Mouse (Mus musculus) limb, embryonic 13.5 days (tissue): ENCODE measurements around the gene Csf1. TPM values are rescaled to one million over a fixed set of nuclear protein-coding genes. Genes with fewer than 3 reads are reported as not detected.

ENCODE experiments used
- ATAC-seq: fragments of 200-750 bp; cut with Nextera tagmentation; 2 replicates; pipeline ENCODE4 v1.8.0; 2017; ENCODE audit warnings: low read depth, moderate number of reproducible peaks, moderate TSS enrichment; ENCODE audit not compliant: low FRiP score
- H3K27ac ChIP-seq: fragments of 300-500 bp; sonication (generic); 2 replicates; pipeline ENCODE4 v1.5.1; 2015; ENCODE audit warnings: inconsistent platforms, mild to moderate bottlenecking, moderate library complexity
- H3K27me3 ChIP-seq: fragments of 300-500 bp; sonication (generic); 2 replicates; pipeline ENCODE4 v1.6.1; 2015; ENCODE audit warnings: mild to moderate bottlenecking, inconsistent platforms
- H3K36me3 ChIP-seq: fragments of 300-500 bp; sonication (generic); 2 replicates; pipeline ENCODE4 v1.6.1; 2015; ENCODE audit warnings: inconsistent platforms, mild to moderate bottlenecking, moderate library complexity
- H3K4me1 ChIP-seq: fragments of 300-500 bp; sonication (generic); 2 replicates; pipeline ENCODE4 v1.6.1; 2015; ENCODE audit warnings: inconsistent platforms
- H3K4me2 ChIP-seq: fragments of 300-500 bp; sonication (generic); replicated peaks from 2 replicates; pipeline ENCODE4 v1.6.1; 2015; ENCODE audit warnings: inconsistent platforms, mild to moderate bottlenecking, moderate library complexity
- H3K4me3 ChIP-seq: fragments of 300-500 bp; sonication (generic); 2 replicates; pipeline ENCODE4 v1.5.1; 2015; ENCODE audit warnings: moderate library complexity, mild to moderate bottlenecking, inconsistent platforms
- H3K9ac ChIP-seq: fragments of 300-500 bp; sonication (generic); 2 replicates; pipeline ENCODE4 v1.6.1; 2015; ENCODE audit warnings: mild to moderate bottlenecking, inconsistent platforms
- H3K9me3 ChIP-seq: fragments of 300-500 bp; sonication (generic); 2 replicates; pipeline ENCODE4 v1.6.1; 2016; ENCODE audit warnings: inconsistent platforms
- WGBS: fragments of 180-500 bp; shearing (Covaris S2); methylation state at CpG from one replicate; pipeline ENCODE4 v1.1.7; 2015; 5-methylcytosine and 5-hydroxymethylcytosine counted together
- polyA plus RNA-seq: library from polyadenylated mRNA; unstranded; fragments of >200 nt; fragmentation: Nextera tagmentation; extraction: Ambion mirVana; gene quantifications from 2 replicates; pipeline ENCODE4 v1.2.1, GENCODE M21; 2015

Csf1 gene
- polyA plus RNA-seq, 1 experiment from 2014 or later: 10.2 TPM

DNA sequence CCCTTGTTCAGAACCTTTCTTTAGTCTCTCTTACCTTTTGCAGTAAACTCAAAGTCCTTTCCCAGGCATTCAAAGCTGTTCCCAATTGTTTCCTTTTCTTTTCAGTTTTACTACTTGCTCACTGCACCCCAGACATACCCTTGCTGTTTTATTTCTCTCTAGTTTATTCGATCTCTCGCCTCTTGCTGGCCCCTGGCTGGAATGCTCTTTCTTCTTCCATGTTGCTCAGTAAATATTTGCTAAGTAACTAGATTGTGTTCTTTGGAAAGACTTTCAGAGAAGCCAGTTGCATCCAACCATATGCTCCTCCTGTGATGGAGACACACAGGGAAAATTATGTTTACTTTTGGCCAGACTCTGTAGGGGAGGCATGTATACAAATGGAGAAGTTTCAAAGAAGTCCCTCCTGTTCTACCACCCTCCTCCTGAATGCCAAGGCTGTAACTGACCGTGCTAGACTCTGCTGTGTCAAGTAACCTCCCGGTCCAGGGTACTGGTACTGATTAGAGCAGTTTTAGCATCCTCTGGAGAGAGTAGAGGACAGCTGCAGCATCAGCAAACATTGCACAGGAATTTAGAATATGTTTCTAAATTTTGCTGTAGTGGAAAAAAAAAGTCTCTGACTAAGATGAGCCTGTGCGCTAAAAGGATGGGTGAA, 45.9 kb downstream of the Csf1 start:
- ATAC-seq: peak; percentile 54; the same call in 1 of the 2 replicates
- H3K9ac ChIP-seq: no peak overlapping the region
- no peaks in the 10 kb centered on the region for H3K9me3 ChIP-seq
- H3K27me3 ChIP-seq: no peaks in the 10 kb centered on the region
- no peaks in the 10 kb centered on the region for H3K36me3 ChIP-seq
- H3K4me3 ChIP-seq: no peak overlapping the region
- WGBS: 36% methylated on average over 5 of the region's 5 CpGs
- no peak overlapping the region for H3K27ac ChIP-seq
- no peak overlapping the region for H3K4me2 ChIP-seq
- H3K4me1 ChIP-seq: peaks cover 12% of the 10 kb centered on the region

DNA sequence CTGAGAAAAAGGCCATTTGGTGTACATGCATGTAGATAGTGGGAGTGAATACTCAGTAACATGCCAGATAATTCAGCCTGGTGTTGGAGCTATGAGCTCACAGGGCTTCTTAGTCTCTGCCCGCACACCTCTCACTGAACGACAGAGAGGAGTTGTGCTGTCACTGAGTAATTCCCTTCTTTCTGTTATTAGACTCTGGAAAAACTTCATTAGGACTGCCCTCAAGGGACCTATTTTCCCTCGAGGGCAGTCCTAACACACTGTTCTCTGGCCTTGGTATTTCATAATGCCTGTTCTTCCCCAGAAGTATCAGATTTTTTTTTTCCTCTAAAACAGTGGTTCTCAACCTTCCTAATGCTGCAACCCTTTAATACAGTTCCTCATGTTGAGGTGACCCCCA, 48.2 kb downstream of the Csf1 start:
- peaks cover 12% of the 10 kb centered on the region for H3K4me1 ChIP-seq
- ATAC-seq: no peak
- H3K27ac ChIP-seq: no peak overlapping the region
- no peak overlapping the region for H3K4me2 ChIP-seq
- no peaks in the 10 kb centered on the region for H3K36me3 ChIP-seq
- no peak overlapping the region for H3K4me3 ChIP-seq
- no peak overlapping the region for H3K9ac ChIP-seq
- H3K27me3 ChIP-seq: no peaks in the 10 kb centered on the region
- H3K9me3 ChIP-seq: no peaks in the 10 kb centered on the region
- 40% methylated on average over 3 of the region's 3 CpGs for WGBS

DNA sequence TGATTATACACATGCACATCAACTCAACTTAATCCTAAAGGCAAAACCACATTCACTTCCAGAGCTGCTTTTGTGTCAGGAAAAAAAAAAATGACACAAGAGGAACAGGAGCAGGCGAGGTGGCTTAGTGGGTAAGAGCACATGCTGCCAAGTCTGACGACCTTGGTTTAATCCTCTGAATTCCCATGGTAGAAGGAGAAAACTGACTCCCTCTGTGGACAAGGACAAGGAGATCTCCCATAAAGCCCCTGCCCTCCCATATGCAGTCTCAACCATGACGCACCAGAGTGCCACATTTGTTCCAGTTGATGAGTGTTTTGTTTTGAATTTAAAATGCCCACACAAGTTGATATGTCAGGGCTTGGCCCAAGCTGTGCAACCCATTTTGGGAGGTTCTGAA, 51.1 kb downstream of the Csf1 start:
- no peak overlapping the region for H3K4me3 ChIP-seq
- 45% methylated on average over 3 of the region's 3 CpGs for WGBS
- peaks cover 5% of the 10 kb centered on the region for H3K4me1 ChIP-seq
- no peaks in the 10 kb centered on the region for H3K9me3 ChIP-seq
- H3K4me2 ChIP-seq: no peak overlapping the region
- H3K27me3 ChIP-seq: no peaks in the 10 kb centered on the region
- no peak for ATAC-seq
- no peak overlapping the region for H3K27ac ChIP-seq
- no peaks in the 10 kb centered on the region for H3K36me3 ChIP-seq
- H3K9ac ChIP-seq: no peak overlapping the region

DNA sequence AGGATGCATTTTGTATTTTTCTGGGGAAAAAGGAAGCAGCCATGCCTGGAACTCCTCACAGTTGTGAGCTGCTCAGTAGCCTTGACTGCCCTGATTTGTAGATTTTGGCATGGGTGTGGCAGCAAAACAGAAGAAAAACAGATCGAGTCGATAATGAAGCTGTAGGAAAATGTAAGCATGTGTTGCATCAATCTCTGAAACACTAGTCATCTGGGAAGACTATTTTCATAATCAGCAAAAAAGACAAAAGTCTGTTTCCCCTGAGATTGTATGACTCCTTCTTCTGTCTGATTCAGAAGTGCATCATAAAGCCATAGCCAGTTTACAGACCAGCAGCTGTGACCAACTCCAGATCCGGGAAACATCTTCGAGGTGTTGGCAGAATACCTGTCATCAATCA, 53.0 kb downstream of the Csf1 start:
- no peak overlapping the region for H3K27ac ChIP-seq
- H3K9ac ChIP-seq: no peak overlapping the region
- H3K9me3 ChIP-seq: no peaks in the 10 kb centered on the region
- no peaks in the 10 kb centered on the region for H3K4me1 ChIP-seq
- ATAC-seq: no peak
- no peaks in the 10 kb centered on the region for H3K36me3 ChIP-seq
- no peak overlapping the region for H3K4me3 ChIP-seq
- H3K27me3 ChIP-seq: no peaks in the 10 kb centered on the region
- H3K4me2 ChIP-seq: no peak overlapping the region
- WGBS: 72% methylated on average over 4 of the region's 4 CpGs

DNA sequence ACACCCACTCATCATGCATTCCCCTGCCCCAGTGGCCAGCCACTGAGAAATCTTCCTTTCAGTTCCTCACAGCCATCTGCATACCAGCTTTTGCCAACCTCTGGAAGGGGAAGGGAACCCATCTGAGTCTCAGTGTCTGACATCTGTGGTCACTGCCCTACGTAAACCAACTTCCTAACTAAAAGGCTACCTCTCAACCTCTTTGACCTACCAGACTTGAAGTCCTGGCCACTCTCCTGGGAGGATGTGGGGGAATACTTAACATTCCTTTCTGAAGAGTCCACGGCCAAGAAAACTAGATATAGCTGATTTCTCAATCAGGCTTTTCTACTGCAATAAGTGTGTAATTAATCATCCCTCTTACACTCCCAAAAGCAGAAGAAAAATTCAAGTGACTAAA, 54.1 kb downstream of the Csf1 start:
- ATAC-seq: no peak
- WGBS: 51% methylated on average over 2 of the region's 2 CpGs

DNA sequence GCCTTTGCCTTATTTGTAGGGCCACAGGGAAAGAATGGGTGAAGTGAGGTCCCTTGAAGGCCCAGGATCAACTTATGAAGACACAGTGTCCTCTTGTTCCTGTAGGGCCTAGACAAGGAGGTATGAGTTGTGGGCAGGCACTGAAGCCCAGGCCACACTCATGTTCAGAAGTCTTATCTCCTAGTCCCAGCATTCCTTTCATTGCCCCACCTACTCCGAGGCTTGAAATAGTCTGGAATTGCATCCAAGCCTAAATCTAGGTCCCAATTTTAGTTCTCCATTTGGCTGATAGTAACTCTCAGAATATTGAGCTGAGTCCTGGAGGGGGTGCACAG, 55.9 kb downstream of the Csf1 start:
- 90% methylated on average over 1 of the region's 1 CpGs for WGBS
- Histone ChIP-seq H3K9ac (no peak overlapping the region), H3K27me3 (no peaks in the 10 kb centered on the region), H3K4me1 (no peaks in the 10 kb centered on the region), H3K4me2 (no peak overlapping the region), H3K4me3 (no peak overlapping the region), H3K36me3 (no peaks in the 10 kb centered on the region), H3K27ac (no peak overlapping the region), H3K9me3 (no peaks in the 10 kb centered on the region)
- no peak for ATAC-seq

More for the DNA sequence above, 54.1 kb downstream of the Csf1 start:
- Histone ChIP-seq H3K4me2 (no peak overlapping the region), H3K27me3 (no peaks in the 10 kb centered on the region), H3K9me3 (no peaks in the 10 kb centered on the region), H3K4me1 (no peaks in the 10 kb centered on the region), H3K27ac (no peak overlapping the region), H3K4me3 (no peak overlapping the region), H3K9ac (no peak overlapping the region), H3K36me3 (no peaks in the 10 kb centered on the region)

DNA sequence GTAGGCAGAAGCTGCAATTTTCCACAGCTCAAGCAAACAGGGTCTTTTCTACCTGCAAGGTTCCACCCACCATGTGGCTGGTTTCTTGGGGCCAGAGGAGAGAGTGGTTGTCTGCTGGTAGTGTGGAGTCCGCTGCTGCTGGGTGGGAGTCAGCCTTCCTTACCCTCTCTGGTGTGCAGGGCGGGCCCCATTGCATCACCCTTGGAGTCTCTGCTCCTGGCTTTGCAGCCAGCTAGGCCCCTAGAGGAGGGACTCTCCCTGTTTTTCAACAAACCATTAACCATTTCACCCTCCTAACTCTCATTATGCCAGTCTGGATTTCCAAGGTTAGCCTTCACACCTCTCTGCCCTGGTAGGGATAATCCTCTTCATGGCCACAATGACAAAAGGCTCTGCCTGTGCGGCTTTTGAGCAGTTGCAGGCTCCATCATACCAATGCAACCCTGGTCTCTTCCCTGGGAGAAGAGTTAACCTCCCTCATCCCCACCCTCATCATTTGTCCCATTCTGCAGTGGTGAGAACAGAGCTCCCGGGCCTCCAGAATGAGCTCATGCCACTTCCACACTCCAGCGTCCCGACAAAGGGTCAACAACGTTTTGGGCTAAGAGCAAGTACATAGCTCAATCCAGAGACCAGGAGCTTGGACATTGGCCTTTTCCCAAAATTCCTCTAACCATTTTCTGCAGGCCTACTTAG, 56.4 kb downstream of the Csf1 start:
- Histone ChIP-seq H3K36me3 (no peaks in the 10 kb centered on the region), H3K9ac (no peak overlapping the region), H3K4me2 (no peak overlapping the region), H3K4me3 (no peak overlapping the region), H3K27ac (no peak overlapping the region), H3K4me1 (no peaks in the 10 kb centered on the region), H3K9me3 (no peaks in the 10 kb centered on the region), H3K27me3 (no peaks in the 10 kb centered on the region)
- no peak for ATAC-seq
- WGBS: 80% methylated on average over 7 of the region's 7 CpGs

DNA sequence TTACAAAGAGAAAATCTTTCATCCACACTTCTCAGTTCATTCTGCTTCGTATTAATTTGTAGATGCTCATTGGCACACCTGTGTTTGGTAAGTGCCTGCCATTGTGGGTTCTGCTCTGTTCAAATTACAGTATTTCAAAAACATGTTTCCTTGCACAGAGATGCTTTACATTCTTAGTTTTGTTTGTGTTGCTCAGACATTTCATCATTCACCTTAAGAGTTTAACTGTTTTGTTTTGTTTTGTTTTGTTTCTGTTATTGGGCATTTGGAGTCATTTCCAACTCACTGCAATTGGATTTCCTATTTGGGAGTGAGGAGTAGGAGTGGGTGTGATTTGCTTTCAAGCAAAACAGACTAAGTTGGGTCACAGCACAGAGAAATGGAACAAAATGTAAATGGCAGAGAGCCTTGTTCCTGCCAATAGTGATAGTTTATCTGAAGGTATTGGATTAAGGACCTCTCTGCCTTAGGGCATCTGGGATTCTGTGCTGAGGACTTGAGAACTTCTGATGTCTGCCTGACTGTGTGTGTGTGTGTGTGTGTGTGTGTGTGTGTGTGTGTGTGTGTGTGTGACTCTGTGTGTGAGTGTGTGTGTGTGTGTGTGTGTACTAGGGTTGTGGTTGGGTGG, 58.4 kb downstream of the Csf1 start:
- Histone ChIP-seq H3K27ac (no peak overlapping the region), H3K9ac (no peak overlapping the region), H3K27me3 (no peaks in the 10 kb centered on the region), H3K4me2 (no peak overlapping the region), H3K9me3 (no peaks in the 10 kb centered on the region), H3K4me3 (no peak overlapping the region), H3K36me3 (no peaks in the 10 kb centered on the region), H3K4me1 (no peaks in the 10 kb centered on the region)
- ATAC-seq: no peak
- WGBS: 84% methylated on average over 1 of the region's 1 CpGs

DNA sequence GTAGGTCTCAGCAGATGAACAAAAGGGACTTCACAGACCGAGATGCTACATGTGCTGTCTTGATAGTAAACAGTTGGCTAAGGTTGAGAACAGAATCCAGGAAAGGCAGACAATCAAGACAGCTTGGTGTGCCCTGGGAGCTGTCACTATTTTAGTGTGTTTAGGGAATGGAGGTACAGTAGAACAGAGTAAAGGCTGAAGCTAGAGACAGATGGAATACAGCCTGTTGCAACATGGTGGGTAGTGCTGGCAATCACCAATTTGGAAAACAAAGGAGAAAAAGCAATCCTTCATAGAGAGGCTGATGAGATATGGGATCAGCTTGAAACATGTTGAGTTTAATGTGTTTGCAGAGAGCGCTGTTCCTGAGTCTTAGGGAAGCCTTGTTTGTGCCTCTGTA, 59.6 kb downstream of the Csf1 start:
- no peak overlapping the region for H3K4me3 ChIP-seq
- H3K36me3 ChIP-seq: no peaks in the 10 kb centered on the region
- ATAC-seq: no peak
- no peaks in the 10 kb centered on the region for H3K9me3 ChIP-seq
- H3K9ac ChIP-seq: no peak overlapping the region
- H3K27me3 ChIP-seq: no peaks in the 10 kb centered on the region
- H3K4me2 ChIP-seq: no peak overlapping the region
- no peak overlapping the region for H3K27ac ChIP-seq
- no peaks in the 10 kb centered on the region for H3K4me1 ChIP-seq
- WGBS: 82% methylated on average over 2 of the region's 2 CpGs

DNA sequence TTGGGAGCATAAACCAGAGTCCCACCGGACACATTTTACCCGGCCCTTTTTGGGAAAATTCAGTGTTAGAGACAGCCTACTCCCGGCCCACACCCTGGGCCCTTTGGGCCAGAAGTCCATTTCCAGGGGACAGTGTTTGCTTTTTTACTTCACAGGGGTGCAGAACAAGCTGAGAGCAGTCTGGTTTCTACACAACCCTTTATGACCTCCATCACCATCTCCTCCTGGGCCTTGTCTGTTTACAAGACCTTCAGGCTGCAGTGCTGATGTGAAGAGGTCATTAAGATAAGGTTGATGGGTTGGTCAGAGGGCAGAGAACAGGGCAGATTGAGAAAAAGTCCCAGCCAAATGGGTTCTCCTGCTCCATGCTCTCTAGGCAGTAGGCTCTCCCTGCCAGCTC, 63.4 kb downstream of the Csf1 start:
- no peak; the same call in 1 of the 2 replicates for ATAC-seq
- Histone ChIP-seq H3K4me1 (peaks cover 24% of the 10 kb centered on the region), H3K27me3 (no peaks in the 10 kb centered on the region), H3K9me3 (no peaks in the 10 kb centered on the region), H3K27ac (no peak overlapping the region), H3K9ac (peak overlapping the region; percentile 43; the same call in 1 of the 2 replicates), H3K36me3 (no peaks in the 10 kb centered on the region), H3K4me3 (no peak overlapping the region), H3K4me2 (peak overlapping the region; percentile 50)
- WGBS: 30% methylated on average over 3 of the region's 3 CpGs

DNA sequence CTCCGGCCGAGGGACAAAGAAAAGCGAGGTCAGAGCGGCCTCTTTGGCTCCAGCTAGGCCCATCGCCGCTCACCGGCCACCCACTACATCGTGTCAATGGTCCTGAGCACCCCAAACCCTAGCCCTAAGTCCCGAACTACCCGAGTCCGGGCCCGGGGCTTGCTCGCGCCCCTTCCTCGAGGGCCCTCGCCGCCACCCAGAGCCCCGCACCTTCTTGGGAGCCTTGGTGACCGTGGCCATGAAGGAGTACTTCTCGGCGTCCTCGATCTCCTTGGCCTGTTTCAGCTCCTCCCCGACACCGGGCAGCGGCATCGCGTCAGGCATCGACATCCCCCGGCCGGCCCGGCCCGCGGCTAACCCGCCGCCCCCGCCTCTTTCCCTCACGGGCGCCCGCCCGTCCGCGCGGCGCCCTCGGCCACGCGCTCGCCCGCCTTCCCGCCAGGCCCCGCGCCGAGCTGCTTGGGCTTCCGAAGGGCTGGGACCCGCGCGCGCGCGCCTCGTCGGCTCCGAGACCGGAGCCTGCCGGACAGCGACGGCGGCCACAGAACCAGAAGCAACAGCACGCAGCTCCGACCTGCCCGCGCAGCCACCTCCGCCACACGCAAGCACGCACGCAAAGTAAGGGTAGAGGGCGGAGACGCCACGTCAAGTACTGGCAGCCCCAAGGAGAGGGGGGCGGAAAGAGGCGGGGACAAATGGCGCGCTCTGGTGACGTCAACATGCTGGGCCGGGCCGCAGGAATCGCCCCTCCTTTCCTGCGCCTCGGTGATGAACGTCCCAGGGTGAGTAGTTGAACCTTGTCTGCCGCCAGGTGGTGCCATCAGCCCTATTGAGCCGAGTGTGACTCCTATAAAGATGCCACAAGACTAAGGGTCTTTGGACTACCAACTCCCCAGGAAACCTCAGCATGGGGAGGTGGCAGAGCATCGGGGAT, 64.1 kb downstream of the Csf1 start, which contains the start of gene Ahcyl1:
Gene Ahcyl1 (minus strand): TSS at position 613 of the 934 bp plus-strand sequence.
- Histone ChIP-seq H3K27ac (peak within 1 kb of the TSS; percentile 92), H3K36me3 (no peaks in the 10 kb centered on the region), H3K4me3 (peak within 1 kb of the TSS; percentile 93), H3K4me2 (peak within 1 kb of the TSS; percentile 76), H3K4me1 (peaks cover 27% of the 10 kb centered on the region), H3K9ac (peak within 1 kb of the TSS; percentile 98), H3K27me3 (no peaks in the 10 kb centered on the region), H3K9me3 (no peaks in the 10 kb centered on the region)
- under 1% methylated on average over 93 of the region's 93 CpGs for WGBS
- ATAC-seq: peak; percentile 99
